Mouse (Mus musculus) erythroblast, embryonic 14.5 days (primary cell): Measurements from ENCODE around the gene Zfp422.

Experiments used
- GATA1 ChIP-seq: IDR thresholded peaks from 2 replicates; pipeline ENCODE4 v1.6.1; 2012; ENCODE audit warnings: low read length, inconsistent platforms, mixed read lengths
- TAL1 ChIP-seq: IDR thresholded peaks from 3 replicates; pipeline ENCODE4 v1.6.1; 2012; ENCODE audit warnings: low read length, inconsistent platforms, mixed read lengths

DNA sequence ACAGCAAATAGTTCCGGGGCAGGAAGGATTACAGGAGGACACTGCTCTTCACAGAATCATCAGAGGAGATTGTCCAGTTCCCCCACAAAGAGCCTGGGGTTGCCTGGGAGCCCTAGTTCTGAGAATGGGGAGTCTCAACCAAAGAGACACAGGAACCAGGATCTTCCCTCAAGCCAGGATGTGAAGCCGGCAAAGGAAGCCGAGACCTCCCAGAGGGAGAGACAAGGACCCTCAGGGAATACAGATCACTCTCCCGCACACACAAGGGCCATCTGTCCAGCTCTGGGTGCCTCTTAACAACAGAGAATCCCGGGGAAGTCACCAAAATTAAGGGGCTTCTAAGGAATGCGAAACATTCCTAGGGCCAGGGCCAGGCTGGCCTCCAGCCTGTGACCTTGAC is 48.5 kb upstream of the Zfp422 start:
- TF ChIP-seq TAL1 (no peak), GATA1 (no peak)
